Mouse (Mus musculus) limb, embryonic 14.5 days (tissue): Measurements from ENCODE around the gene 2310022A10Rik. TPM values are rescaled to one million over a fixed set of nuclear protein-coding genes. Genes with fewer than 3 reads are reported as not detected.

Experiments used
- ATAC-seq: fragments of 200-750 bp; cut with Nextera tagmentation; 2 replicates; pipeline ENCODE4 v1.8.0; 2017; ENCODE audit warnings: low read depth, moderate number of reproducible peaks, moderate TSS enrichment; ENCODE audit not compliant: low FRiP score
- DNase-seq: peaks from one replicate; pipeline ENCODE4 v3.0.0-alpha.2; 2015; ENCODE audit warnings: low spot score
- H3K27ac ChIP-seq: fragments of 300-500 bp; sonication (generic); replicated peaks from 2 replicates; pipeline ENCODE4 v1.5.1; 2014; ENCODE audit warnings: low read depth, mild to moderate bottlenecking, low read length, moderate library complexity, mixed read lengths
- H3K27me3 ChIP-seq: fragments of 300-500 bp; sonication (generic); 2 replicates; pipeline ENCODE4 v1.6.1; 2014; ENCODE audit warnings: low read length, mixed read lengths; ENCODE audit not compliant: control insufficient read depth, insufficient read depth
- H3K36me3 ChIP-seq: fragments of 300-500 bp; sonication (generic); 2 replicates; pipeline ENCODE4 v1.6.1; 2014; ENCODE audit warnings: mild to moderate bottlenecking, low read length, moderate library complexity, mixed read lengths; ENCODE audit not compliant: control insufficient read depth, insufficient read depth
- H3K4me1 ChIP-seq: fragments of 300-500 bp; sonication (generic); 2 replicates; pipeline ENCODE4 v1.6.1; 2014; ENCODE audit warnings: antibody characterized with exemption, low read length, mixed read lengths; ENCODE audit not compliant: control insufficient read depth, insufficient read depth
- H3K4me2 ChIP-seq: fragments of 300-500 bp; sonication (generic); replicated peaks from 2 replicates; pipeline ENCODE4 v1.6.1; 2014; ENCODE audit warnings: low read depth, mild to moderate bottlenecking, low read length, moderate library complexity; ENCODE audit not compliant: severe bottlenecking
- H3K4me3 ChIP-seq: fragments of 300-500 bp; sonication (generic); replicated peaks from 2 replicates; pipeline ENCODE4 v1.5.1; 2014; ENCODE audit warnings: low read length
- H3K9ac ChIP-seq: fragments of 300-500 bp; sonication (generic); 2 replicates; pipeline ENCODE4 v1.6.1; 2014; ENCODE audit warnings: mild to moderate bottlenecking, low read depth, low read length, moderate library complexity; ENCODE audit not compliant: severe bottlenecking
- H3K9me3 ChIP-seq: fragments of 300-500 bp; sonication (generic); 2 replicates; pipeline ENCODE4 v1.6.1; 2016; ENCODE audit warnings: low read length; ENCODE audit not compliant: control insufficient read depth
- POLR2A ChIP-seq: fragments of 200-500 bp; IDR thresholded peaks from 2 replicates; pipeline ENCODE4 v1.8.0; 2012; ENCODE audit warnings: inconsistent platforms, mild to moderate bottlenecking, moderate library complexity, borderline replicate concordance; ENCODE audit not compliant: insufficient read depth, insufficient read length; ENCODE audit errors: extremely low read depth
- WGBS: fragments of 180-500 bp; shearing (Covaris S2); extraction: QIAGEN DNeasy Blood & Tissue Kit; methylation state at CpG from one replicate; pipeline ENCODE4 v1.1.7; 2014; 5-methylcytosine and 5-hydroxymethylcytosine counted together
- polyA plus RNA-seq, 2 experiments: library from polyadenylated mRNA; depleted of rRNA in 1 of 2; stranded (reverse) in 1 of 2; unstranded in 1 of 2; fragments of >200 nt; fragmentation: Nextera tagmentation in 1 of 2; extraction: Ambion mirVana in 1 of 2; gene quantifications; 2 replicates each; pipeline versions ENCODE4 v1.2.1 to v1.2.3; 2012 to 2014

2310022A10Rik gene
- polyA plus RNA-seq, 2 experiments: 27.4 to 39.8 TPM

- TF ChIP-seq POLR2A: no peak
- peak overlapping the region; percentile 79 for H3K4me3 ChIP-seq
- H3K27me3 ChIP-seq: no peaks in the 10 kb centered on the region
- peak overlapping the region; percentile 47 for H3K4me2 ChIP-seq
- ATAC-seq: no peak
- peaks cover 5% of the 10 kb centered on the region; the same call in 1 of the 2 replicates for H3K4me1 ChIP-seq
- no peaks in the 10 kb centered on the region for H3K36me3 ChIP-seq
- H3K27ac ChIP-seq: peak overlapping the region; percentile 76
- H3K9me3 ChIP-seq: no peaks in the 10 kb centered on the region
- H3K9ac ChIP-seq: 0 out of 2 replicates have a peak overlapping the region, but pooled peaks have one; percentile 38
- WGBS: 60% methylated on average over 4 of the region's 4 CpGs
- no peak for DNase-seq
Observed at GRCm38 (mm10) chr7:27590566-27591213, 37.7 kb downstream of the 2310022A10Rik start.

DNA sequence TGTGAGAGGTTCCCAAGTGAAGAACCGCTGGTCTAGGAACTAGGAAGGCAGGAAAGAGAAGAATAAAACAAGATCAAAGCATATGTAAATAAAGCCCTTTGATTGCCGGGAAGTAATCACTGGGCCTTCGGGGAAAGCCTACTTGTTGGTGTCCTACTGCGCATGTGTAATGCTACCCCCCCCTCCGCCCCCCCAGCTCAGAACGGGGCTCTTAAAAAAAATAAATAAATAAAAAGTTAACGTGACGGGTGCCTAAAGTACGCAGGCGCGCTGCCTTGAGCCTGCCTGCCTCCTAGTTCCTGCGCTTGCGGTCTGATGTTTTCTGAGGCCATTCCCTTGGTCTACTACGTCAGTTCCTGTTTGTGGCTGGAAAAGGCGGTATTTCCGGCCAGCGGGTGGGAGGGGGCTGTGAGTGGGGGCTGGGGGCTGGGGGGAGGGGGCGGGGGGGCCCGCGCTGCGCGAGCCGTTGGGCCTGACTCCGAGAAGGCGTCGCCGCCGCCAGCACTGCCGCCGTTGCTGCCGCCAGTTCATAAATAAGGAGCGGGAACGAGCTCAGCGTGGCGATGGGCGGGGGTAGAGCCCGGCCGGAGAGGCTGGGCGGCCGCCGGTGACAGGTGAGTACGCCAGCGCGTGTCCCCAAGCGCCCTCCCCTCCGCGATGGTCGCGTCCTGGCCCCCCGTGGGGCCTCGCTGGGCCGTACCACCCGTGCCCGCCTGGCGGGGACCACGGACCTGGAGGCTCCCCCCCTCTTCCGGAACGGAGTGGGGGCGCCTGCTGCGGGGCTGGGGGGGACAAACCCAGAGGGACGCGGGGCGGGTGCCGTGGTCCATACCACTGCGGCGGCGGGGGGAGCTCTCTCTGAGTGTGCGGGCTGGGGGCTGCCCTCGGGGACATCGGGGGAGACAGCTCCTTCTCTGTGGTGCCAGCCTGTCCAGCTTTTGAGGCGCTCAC is 38.5 kb downstream of the 2310022A10Rik start, which contains the start of gene Akt2:
TSS of gene Akt2 (plus strand) at position 287 of the 951 bp plus-strand sequence.
- H3K9me3 ChIP-seq: no peaks in the 10 kb centered on the region
- peaks cover 8% of the 10 kb centered on the region; the same call in 1 of the 2 replicates for H3K4me1 ChIP-seq
- no peaks in the 10 kb centered on the region for H3K27me3 ChIP-seq
- ATAC-seq (peak; percentile 93), DNase-seq (peak; percentile 97)
- H3K36me3 ChIP-seq: no peaks in the 10 kb centered on the region
- peak within 1 kb of the TSS; percentile 98 for H3K27ac ChIP-seq
- H3K4me3 ChIP-seq: peak within 1 kb of the TSS; percentile 79
- peak within 1 kb of the TSS; percentile 90 for H3K9ac ChIP-seq
- TF ChIP-seq POLR2A: 0 out of 2 replicates have a peak, but pooled peaks have one; percentile 45
- H3K4me2 ChIP-seq: peak within 1 kb of the TSS; percentile 64
- 6% methylated on average over 36 of the region's 71 CpGs for WGBS

DNA sequence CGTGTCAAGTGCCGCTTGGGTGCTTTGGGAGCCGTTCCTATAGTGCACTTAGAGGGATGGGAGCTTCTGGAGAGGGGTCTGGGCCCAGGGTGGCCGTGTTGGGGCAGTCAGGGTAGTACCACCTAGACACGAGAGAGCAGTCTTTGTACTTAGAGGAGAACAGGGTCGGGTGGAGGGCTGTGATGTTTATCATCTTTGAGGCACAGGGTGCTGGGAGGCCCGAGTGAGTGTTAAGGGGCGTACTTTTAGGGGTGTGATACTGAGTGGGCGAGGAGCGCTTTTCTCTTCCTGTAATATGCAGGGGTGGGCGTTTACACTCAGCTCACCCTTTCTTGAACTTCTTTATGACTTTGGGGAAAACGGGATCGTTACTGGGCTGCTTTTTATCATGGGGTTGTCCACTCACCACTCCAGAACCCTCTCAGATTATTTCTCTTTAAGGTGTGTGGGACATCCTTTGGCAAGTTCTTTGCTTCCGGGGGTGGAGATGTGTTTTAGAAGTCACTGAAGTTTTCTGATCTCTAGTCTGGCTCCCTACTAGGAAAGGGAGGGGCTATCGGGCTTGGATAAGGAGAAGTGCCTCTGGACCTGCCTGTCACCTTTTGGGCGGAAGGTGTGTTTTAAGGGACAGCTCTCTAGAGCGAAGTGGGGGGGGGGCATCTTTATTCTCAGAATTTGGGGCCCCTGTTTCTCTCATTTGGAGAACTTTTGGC is 39.3 kb downstream of the 2310022A10Rik start:
- H3K9me3 ChIP-seq: no peaks in the 10 kb centered on the region

DNA sequence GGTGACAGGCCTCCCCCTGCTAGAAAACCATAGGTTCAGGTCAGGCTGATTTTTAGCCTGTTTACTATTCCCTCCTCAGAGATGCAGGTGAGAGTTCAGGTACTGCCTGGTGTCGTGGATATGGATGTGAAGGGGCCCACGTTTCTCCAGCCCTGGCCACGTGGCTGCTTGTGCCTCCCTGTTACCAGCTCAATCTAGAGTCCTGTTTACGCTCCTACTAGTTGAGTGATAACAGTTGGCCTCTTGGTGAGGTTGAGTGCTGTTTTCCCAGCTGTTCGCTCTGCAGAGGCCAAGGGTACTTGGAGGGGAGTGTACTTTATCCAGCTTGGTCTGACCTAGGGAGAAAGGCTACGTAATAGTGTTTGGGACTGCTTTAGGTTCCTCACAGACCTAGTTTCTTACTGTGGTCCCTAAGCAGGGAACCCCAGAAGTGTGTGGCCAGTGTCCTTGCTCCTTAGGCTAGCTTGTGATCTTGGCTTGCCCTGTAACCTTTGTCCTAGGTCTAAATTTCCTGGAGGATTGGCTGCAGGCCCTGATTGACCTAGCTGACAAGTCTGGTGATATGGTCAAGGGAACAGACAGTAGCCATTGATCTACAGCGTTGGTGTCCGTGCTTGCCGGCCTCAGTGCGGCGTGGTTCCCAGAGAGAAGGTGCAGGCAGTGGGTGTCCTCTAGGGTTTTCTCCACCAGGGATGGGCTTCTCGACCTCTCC is 40.1 kb downstream of the 2310022A10Rik start:
- H3K36me3 ChIP-seq: no peaks in the 10 kb centered on the region
- peak overlapping the region; percentile 90 for H3K9ac ChIP-seq
- DNase-seq (no peak), ATAC-seq (no peak)
- peak overlapping the region; percentile 64 for H3K4me2 ChIP-seq
- no peaks in the 10 kb centered on the region for H3K27me3 ChIP-seq
- no peaks in the 10 kb centered on the region for H3K9me3 ChIP-seq
- peaks cover 15% of the 10 kb centered on the region; the same call in 1 of the 2 replicates for H3K4me1 ChIP-seq
- H3K27ac ChIP-seq: peak overlapping the region; percentile 98; the same call in 1 of the 2 replicates
- H3K4me3 ChIP-seq: peak overlapping the region; percentile 79
- WGBS: 61% methylated on average over 12 of the region's 12 CpGs
- no peak for TF ChIP-seq POLR2A

More for the DNA sequence above, 39.3 kb downstream of the 2310022A10Rik start:
- peak; percentile 35 for ATAC-seq
- peak; percentile 43 for DNase-seq
- Histone ChIP-seq H3K36me3 (no peaks in the 10 kb centered on the region), H3K4me3 (peak overlapping the region; percentile 79), H3K4me1 (peaks cover 15% of the 10 kb centered on the region; the same call in 1 of the 2 replicates), H3K27ac (peak overlapping the region; percentile 98), H3K27me3 (no peaks in the 10 kb centered on the region), H3K4me2 (peak overlapping the region; percentile 64), H3K9ac (peak overlapping the region; percentile 90)
- 2% methylated on average over 17 of the region's 17 CpGs for WGBS
- TF ChIP-seq POLR2A: no peak
